Mouse (Mus musculus) stomach, embryonic 15.5 days (tissue): ENCODE measurements around the gene Ptpn7. TPM values are rescaled to one million over a fixed set of nuclear protein-coding genes. Genes with fewer than 3 reads are reported as not detected.

Experiments used
- polyA plus RNA-seq: library from polyadenylated mRNA; unstranded; fragments of >200 nt; fragmentation: Nextera tagmentation; extraction: Ambion mirVana; gene quantifications from 2 replicates; pipeline ENCODE4 v1.2.1, GENCODE M21; 2015

Gene Ptpn7
- polyA plus RNA-seq, 1 experiment from 2014 or later: 3.3 TPM

Other genes with a start within 250 kb of the Ptpn7 start
- 20.2 and 20.3 TPM in 2 replicates for gene Ppp1r12b, start 176.8 kb upstream of the Ptpn7 start, polyA plus RNA-seq
- 33.4 and 34.0 TPM in 2 replicates for gene Ube2t, start 170.1 kb upstream of the Ptpn7 start, polyA plus RNA-seq
- 1.6 and 1.8 TPM in 2 replicates for gene Lgr6, start 27.4 kb upstream of the Ptpn7 start, polyA plus RNA-seq
- gene Arl8a, start 14.1 kb downstream of the Ptpn7 start, polyA plus RNA-seq: 54.9 and 55.4 TPM in 2 replicates
- gene Gpr37l1, start 35.0 kb downstream of the Ptpn7 start, polyA plus RNA-seq: 0.35 and 0.78 TPM in 2 replicates
- gene Elf3, start 125.9 kb downstream of the Ptpn7 start, polyA plus RNA-seq: 131 and 134 TPM in 2 replicates
- 132 and 141 TPM in 2 replicates for gene Rnpep, start 151.4 kb downstream of the Ptpn7 start, polyA plus RNA-seq
- gene Timm17a, start 181.1 kb downstream of the Ptpn7 start, polyA plus RNA-seq: 188 and 218 TPM in 2 replicates
- 13.0 and 14.0 TPM in 2 replicates for gene Lmod1, start 192.1 kb downstream of the Ptpn7 start, polyA plus RNA-seq
- 42.3 and 44.1 TPM in 2 replicates for gene Shisa4, start 242.5 kb downstream of the Ptpn7 start, polyA plus RNA-seq